Mouse (Mus musculus) embryonic facial prominence, embryonic 14.5 days (tissue): ENCODE results near the gene Zfhx3. TPM values are rescaled to one million over a fixed set of nuclear protein-coding genes. Genes with fewer than 3 reads are reported as not detected.

Experiments used
- ATAC-seq: fragments of 200-750 bp; cut with Nextera tagmentation; 2 replicates; pipeline ENCODE4 v1.8.0; 2017; ENCODE audit warnings: low read depth, moderate number of reproducible peaks, moderate TSS enrichment
- DNase-seq: peaks from one replicate; pipeline ENCODE4 v3.0.0-alpha.2; 2015; ENCODE audit warnings: low spot score
- H3K27ac ChIP-seq: fragments of 300-500 bp; sonication (generic); replicated peaks from 2 replicates; pipeline ENCODE4 v1.5.1; 2014; ENCODE audit warnings: low read depth, mild to moderate bottlenecking, low read length, moderate library complexity
- H3K27me3 ChIP-seq: fragments of 300-500 bp; sonication (generic); replicated peaks from 2 replicates; pipeline ENCODE4 v1.6.1; 2014; ENCODE audit warnings: low read length; ENCODE audit not compliant: control insufficient read depth, insufficient read depth
- H3K36me3 ChIP-seq: fragments of 300-500 bp; sonication (generic); 2 replicates; pipeline ENCODE4 v1.6.1; 2014; ENCODE audit warnings: low read length, mixed read lengths; ENCODE audit not compliant: control insufficient read depth, insufficient read depth
- H3K4me1 ChIP-seq: fragments of 300-500 bp; sonication (generic); 2 replicates; pipeline ENCODE4 v1.6.1; 2014; ENCODE audit warnings: antibody characterized with exemption, low read length; ENCODE audit not compliant: control insufficient read depth, insufficient read depth
- H3K4me2 ChIP-seq: fragments of 300-500 bp; sonication (generic); 2 replicates; pipeline ENCODE4 v1.6.1; 2014; ENCODE audit warnings: low read depth, mild to moderate bottlenecking, low read length, moderate library complexity, mixed read lengths
- H3K4me3 ChIP-seq: fragments of 300-500 bp; sonication (generic); 2 replicates; pipeline ENCODE4 v1.5.1; 2014; ENCODE audit warnings: low read depth, mild to moderate bottlenecking, low read length
- H3K9ac ChIP-seq: fragments of 300-500 bp; sonication (generic); 2 replicates; pipeline ENCODE4 v1.6.1; 2014; ENCODE audit warnings: low read depth, mild to moderate bottlenecking, low read length, moderate library complexity, mixed read lengths
- H3K9me3 ChIP-seq: fragments of 300-500 bp; sonication (generic); 2 replicates; pipeline ENCODE4 v1.6.1; 2016; ENCODE audit warnings: low read length; ENCODE audit not compliant: control insufficient read depth
- WGBS: fragments of 180-500 bp; shearing (Covaris S2); extraction: QIAGEN DNeasy Blood & Tissue Kit; methylation state at CpG from one replicate; pipeline ENCODE4 v1.1.7; 2014; 5-methylcytosine and 5-hydroxymethylcytosine counted together
- polyA plus RNA-seq: library from polyadenylated mRNA; unstranded; fragments of >200 nt; fragmentation: Nextera tagmentation; extraction: Ambion mirVana; gene quantifications from 2 replicates; pipeline ENCODE4 v1.2.1, GENCODE M21; 2014

Gene Zfhx3
- polyA plus RNA-seq, 1 experiment from 2014 or later = 14.2 TPM

DNA sequence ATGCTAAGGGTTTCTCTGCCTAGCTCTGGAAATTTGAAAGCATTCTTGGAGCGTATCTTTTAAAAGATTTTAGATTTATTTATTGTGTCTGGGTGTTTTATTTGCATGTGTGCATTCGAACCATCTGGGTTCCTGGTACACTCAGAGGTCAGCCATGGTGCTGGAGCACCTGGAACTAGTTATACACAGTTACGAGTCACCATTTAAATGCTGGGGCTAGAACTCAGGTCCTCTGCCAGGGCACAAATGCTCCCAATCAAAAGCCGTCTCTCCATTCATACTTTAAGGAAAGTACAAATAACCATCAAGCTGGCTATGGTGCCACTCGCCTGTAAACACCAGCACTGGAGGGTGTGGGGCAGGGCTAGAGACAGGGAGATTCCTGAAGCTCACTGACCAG is 1047.4 kb downstream of the Zfhx3 start:
- WGBS = 47% methylated on average over 5 of the region's 5 CpGs
- H3K36me3 ChIP-seq = no peaks in the 10 kb centered on the region
- DNase-seq = no peak

DNA sequence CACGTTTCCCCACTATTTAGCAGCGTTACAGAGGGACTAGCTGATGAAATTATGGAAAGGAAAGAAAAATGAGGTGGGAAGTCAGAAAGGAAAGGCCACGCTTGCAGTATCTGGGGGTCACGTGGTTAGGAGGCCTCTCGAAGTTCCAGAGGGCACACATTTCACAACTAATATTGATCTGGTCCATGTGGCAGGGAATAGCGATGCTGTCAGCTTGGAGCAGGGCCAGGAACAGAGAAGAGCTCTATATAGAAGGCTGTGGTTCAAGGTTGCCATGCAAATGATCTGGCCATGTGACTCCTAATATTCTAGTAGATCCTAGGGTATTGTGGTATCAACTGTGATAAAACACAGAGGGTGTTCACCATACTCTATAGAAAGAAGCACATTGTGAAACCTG is 1048.1 kb downstream of the Zfhx3 start:
- no peak for ATAC-seq

More for the DNA sequence above, 1047.4 kb downstream of the Zfhx3 start:
- no peak for ATAC-seq
- no peaks in the 10 kb centered on the region for H3K27me3 ChIP-seq
- no peak overlapping the region for H3K4me2 ChIP-seq
- no peaks in the 10 kb centered on the region for H3K4me1 ChIP-seq
- H3K27ac ChIP-seq = no peak overlapping the region
- H3K4me3 ChIP-seq = no peak overlapping the region
- H3K9me3 ChIP-seq = no peaks in the 10 kb centered on the region
- no peak overlapping the region for H3K9ac ChIP-seq

GRCm38 (mm10) chr8:108991395-108991794 is 1049.0 kb downstream of the Zfhx3 start:
- DNase-seq = no peak
- Histone ChIP-seq H3K9ac (no peak overlapping the region), H3K9me3 (no peaks in the 10 kb centered on the region), H3K27ac (no peak overlapping the region), H3K27me3 (no peaks in the 10 kb centered on the region), H3K36me3 (no peaks in the 10 kb centered on the region), H3K4me2 (no peak overlapping the region), H3K4me1 (no peaks in the 10 kb centered on the region), H3K4me3 (no peak overlapping the region)
- WGBS = 94% methylated on average over 5 of the region's 5 CpGs
- no peak for ATAC-seq

More for the DNA sequence above, 1048.1 kb downstream of the Zfhx3 start:
- Histone ChIP-seq H3K9ac (no peak overlapping the region), H3K4me1 (no peaks in the 10 kb centered on the region), H3K4me3 (no peak overlapping the region), H3K27ac (no peak overlapping the region), H3K36me3 (no peaks in the 10 kb centered on the region), H3K4me2 (no peak overlapping the region), H3K27me3 (no peaks in the 10 kb centered on the region), H3K9me3 (no peaks in the 10 kb centered on the region)
- WGBS = 53% methylated on average over 6 of the region's 6 CpGs
- no peak for DNase-seq

- ATAC-seq = no peak
- no peaks in the 10 kb centered on the region for H3K27me3 ChIP-seq
- no peak for DNase-seq
- H3K4me2 ChIP-seq = no peak overlapping the region
- 30% methylated on average over 2 of the region's 2 CpGs for WGBS
- no peaks in the 10 kb centered on the region for H3K36me3 ChIP-seq
- H3K9ac ChIP-seq = no peak overlapping the region
- no peak overlapping the region for H3K4me3 ChIP-seq
- no peaks in the 10 kb centered on the region for H3K4me1 ChIP-seq
- H3K27ac ChIP-seq = no peak overlapping the region
- no peaks in the 10 kb centered on the region for H3K9me3 ChIP-seq
These were observed 1051.3 kb downstream of the Zfhx3 start for GRCm38 (mm10) chr8:108993718-108994117.

- H3K9ac ChIP-seq = no peak overlapping the region
- no peaks in the 10 kb centered on the region for H3K4me1 ChIP-seq
- WGBS = 41% methylated on average over 2 of the region's 2 CpGs
- DNase-seq = no peak
- H3K27me3 ChIP-seq = no peaks in the 10 kb centered on the region
- no peak overlapping the region for H3K4me3 ChIP-seq
- no peak overlapping the region for H3K4me2 ChIP-seq
- no peaks in the 10 kb centered on the region for H3K36me3 ChIP-seq
- no peaks in the 10 kb centered on the region for H3K9me3 ChIP-seq
- ATAC-seq = no peak
- H3K27ac ChIP-seq = no peak overlapping the region
These were observed 1051.7 kb downstream of the Zfhx3 start for GRCm38 (mm10) chr8:108994187-108994586.

GRCm38 (mm10) chr8:108994880-108995279 is 1052.4 kb downstream of the Zfhx3 start:
- no peaks in the 10 kb centered on the region for H3K9me3 ChIP-seq

GRCm38 (mm10) chr8:108997334-108997733 is 1054.9 kb downstream of the Zfhx3 start:
- H3K36me3 ChIP-seq = no peaks in the 10 kb centered on the region
- H3K9me3 ChIP-seq = no peaks in the 10 kb centered on the region
- H3K4me1 ChIP-seq = no peaks in the 10 kb centered on the region
- 64% methylated on average over 3 of the region's 3 CpGs for WGBS
- H3K4me2 ChIP-seq = no peak overlapping the region
- H3K27ac ChIP-seq = no peak overlapping the region
- DNase-seq = no peak
- H3K9ac ChIP-seq = no peak overlapping the region
- no peak overlapping the region for H3K4me3 ChIP-seq
- H3K27me3 ChIP-seq = no peaks in the 10 kb centered on the region
- no peak for ATAC-seq

More at GRCm38 (mm10) chr8:108994880-108995279, 1052.4 kb downstream of the Zfhx3 start:
- no peak overlapping the region for H3K9ac ChIP-seq
- ATAC-seq (no peak), DNase-seq (no peak)
- H3K4me2 ChIP-seq = no peak overlapping the region
- no peaks in the 10 kb centered on the region for H3K4me1 ChIP-seq
- H3K36me3 ChIP-seq = no peaks in the 10 kb centered on the region
- H3K27ac ChIP-seq = no peak overlapping the region
- no peaks in the 10 kb centered on the region for H3K27me3 ChIP-seq
- H3K4me3 ChIP-seq = no peak overlapping the region
- WGBS = 83% methylated on average over 5 of the region's 5 CpGs

GRCm38 (mm10) chr8:108999297-109000249 is 1057.1 kb downstream of the Zfhx3 start:
- peak; percentile 16 for DNase-seq
- peak overlapping the region; percentile 7; the same call in 1 of the 2 replicates for H3K4me2 ChIP-seq

More at GRCm38 (mm10) chr8:108999297-109000249, 1057.1 kb downstream of the Zfhx3 start:
- no peak overlapping the region for H3K9ac ChIP-seq
- H3K4me1 ChIP-seq = no peaks in the 10 kb centered on the region
- no peak overlapping the region for H3K4me3 ChIP-seq
- ATAC-seq = no peak
- no peaks in the 10 kb centered on the region for H3K36me3 ChIP-seq
- WGBS = 66% methylated on average over 15 of the region's 15 CpGs
- no peak overlapping the region for H3K27ac ChIP-seq
- 0 out of 2 replicates have a peak, but pooled peaks cover under 1% of the 10 kb centered on the region for H3K9me3 ChIP-seq
- no peaks in the 10 kb centered on the region for H3K27me3 ChIP-seq
